Mouse (Mus musculus) lung, adult 2 months (tissue): ENCODE measurements around the gene Cort.

ENCODE experiments used
- CTCF ChIP-seq: fragments of 200-500 bp; IDR thresholded peaks from 2 replicates; pipeline ENCODE4 v1.5.1; 2011; ENCODE audit warnings: mild to moderate bottlenecking, low read length, control low read depth; ENCODE audit not compliant: insufficient read depth
- POLR2A ChIP-seq: fragments of 200-500 bp; IDR thresholded peaks from 2 replicates; pipeline ENCODE4 v1.6.1; 2011; ENCODE audit warnings: low read depth, mild to moderate bottlenecking, control low read depth, low read length, borderline replicate concordance; ENCODE audit errors: extremely low read depth

- TF ChIP-seq POLR2A (no peak), CTCF (no peak)
Observed at GRCm38 (mm10) chr4:149149196-149149595, 22.6 kb upstream of the Cort start.
